Mouse (Mus musculus): ENCODE results near the gene Gm5148.

Gene Gm5148

DNA sequence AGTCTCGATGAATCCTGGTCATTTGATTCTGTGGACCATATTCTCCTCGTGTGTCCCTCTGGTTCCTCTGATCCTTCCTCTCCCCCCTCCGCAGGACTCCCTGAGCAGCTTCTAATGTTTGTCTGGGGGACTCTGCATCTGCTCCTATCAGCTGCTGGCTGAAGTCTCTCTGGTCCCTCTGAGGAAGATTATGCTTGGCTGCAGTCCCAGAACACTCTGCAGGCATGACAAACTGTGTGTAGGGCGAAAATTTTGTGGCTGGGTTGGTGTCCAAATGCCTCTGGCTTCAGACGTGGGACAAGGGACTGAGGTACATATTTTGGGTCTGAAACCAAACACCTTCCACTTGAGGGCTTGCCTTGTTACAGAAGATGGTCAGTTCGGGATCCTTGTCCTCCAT, 13.1 kb upstream of the Gm5148 start:
- DNase-seq: no peak

DNA sequence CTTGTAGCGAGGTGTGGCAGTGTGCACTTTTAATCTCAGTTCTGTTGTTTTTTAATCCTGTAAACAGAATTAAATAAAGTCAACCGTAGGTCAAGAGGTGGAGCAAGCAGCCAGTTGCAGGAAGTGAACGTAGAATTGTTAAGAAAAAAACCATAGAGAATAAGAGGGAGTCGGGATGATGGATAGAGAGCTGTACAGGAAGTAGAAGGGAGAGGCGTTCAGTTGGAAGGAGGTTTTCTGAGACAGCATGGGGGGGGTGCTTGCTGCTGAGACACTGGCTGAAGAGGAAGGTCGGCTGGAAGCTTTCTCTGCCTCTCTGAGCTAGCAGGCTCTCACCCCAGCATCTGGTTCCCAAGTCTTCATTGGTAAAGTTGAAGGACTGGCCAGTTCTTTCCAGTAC, 10.9 kb upstream of the Gm5148 start:
- DNase-seq: no peak

DNA sequence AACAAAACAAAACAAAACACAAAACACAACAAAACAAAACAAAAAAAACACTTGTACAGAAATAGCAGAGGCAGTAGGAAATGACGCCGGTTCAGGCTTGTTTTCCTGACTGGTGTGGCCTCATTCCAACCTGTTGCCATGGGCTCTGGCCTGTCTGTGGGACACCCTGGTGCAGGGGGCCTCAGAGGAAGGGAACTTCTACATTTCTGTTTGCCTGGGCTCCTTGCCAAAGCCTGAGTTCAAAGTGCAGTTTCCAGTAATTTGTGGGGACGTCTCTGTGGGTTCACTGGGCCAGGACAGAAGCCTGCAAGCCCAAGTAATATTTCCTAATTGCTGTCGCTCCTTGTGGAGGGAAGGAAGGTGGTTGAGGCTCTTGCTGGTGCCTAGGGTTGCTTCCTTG, 4.9 kb upstream of the Gm5148 start:
- DNase-seq: no peak

DNA sequence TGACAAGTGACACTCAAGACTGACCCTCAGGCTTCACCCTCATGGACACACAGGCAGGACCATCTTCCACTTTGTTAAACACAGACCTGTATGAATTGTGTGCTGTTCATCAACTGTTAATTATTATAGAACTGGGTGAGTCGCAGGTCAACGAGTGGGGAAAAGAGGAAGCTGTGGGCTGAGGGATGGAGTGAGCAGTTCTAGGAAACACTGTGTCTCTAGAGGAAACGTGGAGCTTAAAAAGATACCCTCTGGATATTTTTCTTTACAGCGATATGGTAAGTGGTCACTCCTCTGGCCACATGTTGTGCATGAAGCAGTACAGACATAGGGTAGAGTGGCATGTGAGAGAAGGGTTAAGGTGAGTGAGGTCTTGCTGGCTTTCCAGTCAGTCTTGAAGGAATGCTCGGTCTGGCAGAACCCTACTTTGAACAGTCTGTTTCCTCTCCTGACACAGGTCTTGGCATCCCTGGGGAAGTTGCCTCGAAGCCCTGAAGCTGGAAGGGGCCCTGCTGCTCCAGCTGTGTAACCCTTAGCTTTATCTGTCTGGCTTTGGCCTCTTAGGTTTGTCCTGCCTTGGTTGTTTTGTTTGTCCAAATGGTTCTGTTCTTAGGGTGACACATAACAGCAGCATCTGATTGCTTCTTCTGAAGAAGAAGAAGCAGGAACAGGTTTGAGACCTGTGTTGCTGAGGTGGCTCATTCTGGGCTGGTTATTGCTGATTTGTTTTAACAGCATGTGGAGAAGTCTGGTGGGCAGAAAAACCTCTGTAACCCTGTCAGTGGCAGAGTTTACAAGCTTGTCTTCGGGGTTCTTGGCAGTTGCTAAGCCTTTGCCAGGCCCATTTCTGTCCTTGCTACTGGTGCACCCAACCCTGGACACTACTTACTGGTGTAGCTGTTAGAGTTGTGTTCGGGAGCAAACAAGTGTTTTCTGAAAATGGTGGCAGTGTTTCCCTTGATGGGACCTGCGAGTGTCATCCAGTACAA, 4.1 kb upstream of the Gm5148 start:
- no peak for DNase-seq

DNA sequence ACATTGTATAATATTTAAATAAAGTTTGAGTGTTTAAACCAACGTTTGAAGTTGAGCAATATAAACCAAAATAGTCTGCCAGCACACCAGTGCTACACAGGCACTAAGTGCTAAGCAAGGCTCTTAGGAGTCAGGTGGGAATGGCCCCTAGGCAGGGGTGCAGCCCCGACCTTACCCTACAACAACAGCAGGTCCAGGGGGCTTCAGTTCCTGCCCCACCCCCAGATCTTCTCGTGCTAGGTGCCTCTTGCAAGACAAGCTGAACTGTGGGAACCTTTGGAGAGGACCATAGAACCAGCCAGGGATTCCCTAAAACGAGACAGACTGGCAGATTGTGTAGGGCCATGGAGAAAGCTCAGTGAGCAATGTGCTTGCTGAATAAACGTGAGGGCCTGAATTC, 3.1 kb upstream of the Gm5148 start:
- DNase-seq: no peak

DNA sequence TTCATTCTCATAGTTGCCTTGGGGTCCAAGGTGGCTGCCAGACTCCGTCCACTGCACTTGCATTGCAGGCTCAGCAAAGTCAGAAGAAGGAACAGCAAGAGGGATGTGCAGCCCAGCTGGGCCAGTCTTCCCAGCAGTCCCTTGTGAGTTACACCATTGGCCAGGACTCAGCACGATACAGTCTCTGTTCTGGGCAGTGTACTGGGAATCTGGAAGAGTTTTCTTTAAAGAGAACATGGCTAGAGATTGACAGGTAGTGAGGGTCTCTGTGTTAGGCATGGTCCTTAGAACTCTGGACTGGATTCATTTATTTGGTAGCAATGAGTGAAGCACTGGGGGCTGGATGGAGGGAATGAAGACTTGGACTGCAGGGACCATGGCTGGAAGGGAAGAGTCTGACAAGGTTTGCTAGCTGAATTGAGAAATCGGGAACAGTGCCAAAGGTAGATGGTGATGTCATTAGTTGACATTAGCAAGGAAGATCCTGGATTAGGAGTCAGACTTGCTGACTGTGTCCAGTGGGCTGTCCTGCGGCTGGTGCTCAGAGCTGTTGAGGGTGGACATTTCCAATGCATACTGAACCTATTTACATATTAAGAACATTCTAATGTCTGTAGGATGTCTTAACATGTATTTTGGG, 2.3 kb upstream of the Gm5148 start:
- DNase-seq: no peak

DNA sequence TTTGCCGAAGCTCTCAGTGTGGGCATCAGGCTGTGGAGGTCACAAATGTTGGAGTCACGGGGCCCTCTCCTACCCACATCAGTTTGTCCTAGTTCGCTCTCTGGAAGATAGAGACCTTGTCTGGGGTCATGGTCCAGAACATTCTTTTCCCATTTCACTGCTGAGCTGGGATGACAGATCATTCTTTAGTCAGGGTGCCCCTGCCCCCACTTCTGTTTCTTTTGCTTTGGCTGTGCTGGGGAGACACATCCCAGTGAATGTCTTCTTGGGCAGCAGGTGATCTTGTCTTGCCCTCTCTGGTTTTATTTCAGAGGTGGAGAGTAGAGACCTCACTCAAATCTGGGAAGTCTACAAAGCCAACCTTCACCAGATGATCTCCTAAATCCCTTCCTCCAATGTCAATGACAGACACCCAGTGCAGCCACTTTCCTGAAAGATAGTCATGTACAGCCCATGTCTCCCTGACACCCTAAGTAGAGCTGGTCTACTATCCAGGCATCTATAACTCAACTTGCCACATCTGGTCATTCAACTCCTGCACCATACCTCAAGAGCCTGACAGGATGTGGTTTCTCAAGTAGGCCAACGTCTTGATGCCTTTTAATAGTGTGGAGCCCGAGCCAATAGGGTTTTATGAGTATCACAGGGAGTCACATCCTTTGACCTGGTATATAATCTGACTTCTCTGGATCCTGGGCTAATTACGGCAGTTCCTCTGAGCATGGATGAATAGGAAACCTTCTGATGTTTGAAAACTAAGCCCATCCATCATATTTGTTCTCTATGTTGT, 851 bp upstream of the Gm5148 start:
- DNase-seq: no peak

DNA sequence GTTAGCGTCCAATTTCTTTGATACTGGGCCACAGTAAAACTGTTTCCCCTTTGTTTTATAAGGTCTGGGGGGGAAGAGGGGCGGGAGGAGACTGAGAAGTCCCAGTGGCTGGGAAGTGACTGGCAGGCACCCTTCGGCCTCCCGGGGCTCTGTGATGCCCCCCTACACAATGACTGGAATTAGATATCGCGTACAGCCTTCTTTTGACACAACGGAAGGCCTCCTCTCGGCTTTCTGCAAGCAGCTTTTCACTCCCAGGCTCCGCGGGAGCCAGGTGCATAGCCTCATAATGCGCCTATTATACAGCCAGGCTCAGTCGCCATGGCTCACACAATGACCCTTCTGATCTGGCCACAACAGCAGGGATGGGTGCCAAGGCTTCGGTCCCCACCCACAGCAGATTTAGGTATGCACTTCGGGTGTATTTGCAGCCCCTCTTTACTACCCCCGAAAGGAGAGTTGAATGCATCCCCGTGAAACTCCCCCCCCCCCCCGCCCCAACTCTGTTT, 574 bp downstream of the Gm5148 start:
- peak; percentile 61 for DNase-seq

DNA sequence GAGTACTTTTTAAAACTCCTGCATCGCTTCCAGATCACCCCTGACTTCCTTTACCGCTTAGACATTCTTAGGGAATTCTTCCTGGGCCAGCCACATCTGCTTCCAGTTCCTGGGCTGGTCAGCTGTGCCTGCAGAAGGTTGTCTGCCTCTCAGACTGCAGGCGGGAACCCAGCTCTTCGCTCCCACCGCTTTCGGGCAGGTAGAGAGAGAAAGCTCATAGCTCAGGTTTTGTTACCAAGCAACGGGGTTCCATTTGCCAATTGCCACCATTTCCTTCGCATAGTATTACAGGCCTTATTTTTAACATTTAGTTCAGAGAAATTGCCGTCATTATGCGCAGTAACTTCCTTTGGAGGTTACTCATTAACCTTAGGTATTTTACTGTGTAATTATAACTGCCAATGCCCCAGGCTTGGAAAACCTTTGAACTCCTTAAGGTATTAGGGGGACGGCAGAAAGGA, 1.2 kb downstream of the Gm5148 start:
- no peak for DNase-seq

DNA sequence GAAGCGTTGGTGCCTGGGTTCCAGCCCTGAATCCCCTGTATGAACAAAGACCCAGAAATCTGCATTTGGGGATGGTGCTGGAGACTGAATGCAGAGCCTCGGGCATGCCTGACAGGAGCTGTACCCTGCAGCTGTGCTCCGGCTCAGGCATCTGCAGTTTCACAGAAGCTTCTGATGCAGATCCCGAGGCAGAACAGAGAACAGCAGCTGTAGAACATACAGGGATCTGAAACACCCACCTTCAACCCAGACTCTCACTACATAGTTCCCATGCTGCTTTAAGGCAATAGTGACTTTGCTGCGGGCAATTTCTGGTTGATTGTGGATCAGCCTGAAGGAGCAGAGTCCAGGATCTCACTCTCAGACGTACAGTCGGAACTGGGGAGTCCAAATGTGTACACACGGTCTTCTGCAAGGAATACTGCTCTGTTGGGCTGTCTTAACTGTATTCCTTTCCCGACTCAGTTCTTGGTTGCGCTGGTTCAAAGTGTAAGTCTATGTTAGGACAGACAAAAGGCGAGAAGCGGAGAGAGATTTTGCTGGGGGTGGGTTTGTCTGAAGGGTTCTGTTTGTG, 1.7 kb downstream of the Gm5148 start:
- no peak for DNase-seq

DNA sequence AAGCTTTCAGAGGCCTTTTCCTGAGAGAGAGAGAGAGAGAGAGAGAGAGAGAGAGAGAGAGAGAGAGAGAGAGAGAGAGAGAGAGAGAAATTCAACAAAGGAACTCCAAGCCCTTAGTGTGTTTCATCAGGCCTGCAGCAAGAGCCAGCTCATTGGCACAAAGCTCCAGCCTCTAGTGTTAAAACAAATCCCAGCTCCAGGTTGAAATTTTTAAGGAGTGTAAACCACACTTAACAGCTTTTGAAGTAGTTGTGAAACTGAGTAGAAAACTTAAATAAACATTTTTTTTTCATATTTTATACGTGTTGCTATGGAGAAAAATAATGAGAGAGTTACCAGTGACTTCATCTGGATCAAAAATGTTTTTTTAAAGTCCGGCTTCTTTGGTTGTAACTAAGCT, 7.3 kb downstream of the Gm5148 start:
- DNase-seq: no peak

DNA sequence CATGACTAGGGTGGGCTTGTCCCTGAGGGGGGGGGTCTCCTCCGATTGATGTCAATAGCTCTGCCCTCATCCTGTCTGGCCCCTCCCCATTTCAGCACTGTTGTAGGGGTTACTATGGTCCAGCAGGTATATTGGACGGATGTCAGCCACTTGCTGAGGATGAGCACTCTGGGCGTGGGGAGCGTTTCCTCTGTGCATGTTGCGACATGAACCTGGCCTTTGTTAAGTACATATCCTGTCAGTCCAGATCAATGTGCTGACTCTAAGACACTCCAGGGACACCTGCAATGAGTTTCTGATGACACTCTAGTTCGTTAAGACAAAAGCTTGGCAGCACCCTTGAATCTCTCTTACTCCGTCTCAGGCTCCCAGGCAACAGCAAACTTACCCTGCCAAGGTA, 8.6 kb downstream of the Gm5148 start:
- no peak for DNase-seq

DNA sequence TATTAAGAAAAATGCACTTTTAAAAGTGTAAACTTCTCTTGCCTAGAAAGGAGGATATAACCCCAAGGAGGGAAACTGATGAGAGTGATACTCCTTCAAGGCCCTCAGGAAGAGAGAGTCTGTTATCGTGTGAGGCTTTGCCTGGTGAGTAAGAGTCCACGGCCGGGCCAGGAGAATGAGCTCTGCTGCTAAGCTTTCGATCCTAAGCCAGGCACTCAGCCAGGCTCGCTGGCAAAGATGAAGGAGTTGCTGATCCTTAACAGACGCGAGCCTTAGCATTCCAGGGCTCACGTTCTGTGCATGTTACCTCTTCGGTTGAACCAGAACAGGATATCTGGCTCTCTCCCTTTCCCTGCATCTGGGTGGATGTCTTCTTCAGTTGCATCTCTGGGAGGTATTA, 11.8 kb downstream of the Gm5148 start:
- no peak for DNase-seq

DNA sequence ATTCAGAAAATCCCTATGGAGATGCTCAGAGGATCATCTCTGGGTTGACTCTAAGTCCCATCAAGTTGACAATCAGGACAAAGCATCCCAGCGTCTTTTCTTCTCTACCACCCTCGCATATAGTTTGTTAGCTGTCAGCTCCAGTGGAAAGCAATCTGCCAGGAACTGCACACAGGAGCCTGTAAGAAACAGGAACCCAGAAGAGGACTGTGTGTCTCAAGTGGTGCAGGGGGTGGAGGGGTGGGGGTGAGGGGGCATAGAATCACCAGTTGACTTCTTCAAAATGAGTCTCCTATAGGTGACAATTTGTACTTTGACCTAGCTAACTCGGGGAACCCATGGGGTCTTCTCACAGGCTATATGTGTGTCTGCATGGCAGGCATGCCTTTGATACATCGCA, 12.7 kb downstream of the Gm5148 start:
- DNase-seq: no peak

DNA sequence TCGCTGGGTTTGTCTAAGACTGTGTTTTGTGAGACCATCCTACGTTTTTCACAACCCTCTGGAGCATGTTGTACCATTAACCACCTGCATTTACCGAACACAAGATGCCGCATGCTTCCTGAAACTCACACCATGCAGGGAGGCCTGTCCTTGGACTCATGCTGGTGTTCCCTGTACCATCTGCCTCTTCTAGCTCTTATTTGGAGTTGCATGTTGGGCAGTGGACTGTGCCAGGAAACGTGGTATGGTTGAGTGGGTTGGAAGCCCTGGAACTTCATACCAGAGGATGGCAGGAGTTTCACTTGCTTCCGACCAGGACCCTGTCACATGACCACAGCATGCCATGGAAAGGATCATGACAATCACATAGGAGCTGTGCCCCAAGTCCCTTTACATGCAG, 16.5 kb downstream of the Gm5148 start:
- DNase-seq: no peak

DNA sequence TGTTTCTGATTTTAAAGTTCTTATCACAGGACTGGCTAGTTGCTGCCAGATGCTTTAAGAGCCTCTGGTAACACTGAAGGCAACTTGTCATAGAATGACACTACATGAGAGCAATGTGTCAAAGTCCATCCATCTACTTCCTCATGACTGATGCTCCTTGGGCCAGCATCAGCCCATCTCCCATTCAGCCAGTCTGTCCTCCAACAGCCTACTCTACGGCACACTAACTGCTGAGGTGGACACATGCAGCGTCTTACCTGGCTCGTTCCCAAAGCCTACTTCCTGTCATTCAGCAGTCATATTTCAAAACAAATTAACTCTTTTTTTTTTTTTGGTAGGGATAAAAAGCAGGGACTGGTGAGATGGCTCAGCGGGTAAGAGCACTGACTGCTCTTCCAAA, 17.9 kb downstream of the Gm5148 start:
- no peak for DNase-seq

DNA sequence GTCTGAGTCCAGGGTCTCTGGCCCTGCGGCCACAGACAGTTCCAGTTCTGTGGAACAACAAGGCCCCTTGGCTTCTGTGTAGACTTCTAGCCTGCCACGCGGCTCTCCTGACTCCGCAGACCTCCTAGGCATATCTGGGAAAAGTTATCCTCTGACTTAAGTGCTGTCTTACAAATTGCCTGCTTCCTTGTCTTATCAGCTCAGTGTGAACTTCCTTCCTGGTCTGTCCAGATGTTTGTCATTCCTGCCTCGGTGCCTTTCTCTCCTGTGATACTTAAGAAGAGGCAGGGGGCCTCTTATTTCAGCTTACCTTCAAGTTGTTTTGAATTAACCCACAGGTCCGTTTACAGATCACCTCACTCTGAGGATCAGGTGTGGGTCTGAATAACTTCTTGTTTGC, 18.9 kb downstream of the Gm5148 start:
- DNase-seq: no peak

DNA sequence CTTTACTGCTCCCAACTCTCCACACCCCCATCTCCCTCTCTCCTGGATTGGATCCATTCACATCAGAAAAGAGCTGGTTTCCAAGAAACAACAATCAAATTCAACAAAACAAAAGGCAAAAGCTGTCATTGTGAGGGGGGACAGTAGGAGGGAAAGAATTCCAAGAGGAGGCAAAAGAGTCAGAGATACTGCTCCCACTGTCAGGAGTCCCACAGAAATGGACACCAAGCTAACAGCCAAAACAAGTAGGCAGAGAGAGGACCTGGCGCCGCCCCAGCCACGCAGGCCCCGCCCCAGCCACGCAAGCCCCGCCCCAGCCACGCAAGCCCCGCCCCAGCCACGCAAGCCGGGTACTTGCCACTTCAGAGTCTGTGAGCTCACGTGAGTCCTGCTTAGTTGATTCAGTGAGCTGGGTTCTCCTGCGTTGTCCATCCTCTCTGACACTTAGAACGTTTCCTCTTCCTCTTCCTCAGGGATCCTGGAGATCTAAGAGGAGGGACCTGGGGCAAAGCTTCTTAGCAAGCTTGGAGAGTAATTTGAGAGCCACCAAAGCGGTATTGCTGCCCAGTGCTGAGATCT, 19.5 kb downstream of the Gm5148 start:
- no peak for DNase-seq

DNA sequence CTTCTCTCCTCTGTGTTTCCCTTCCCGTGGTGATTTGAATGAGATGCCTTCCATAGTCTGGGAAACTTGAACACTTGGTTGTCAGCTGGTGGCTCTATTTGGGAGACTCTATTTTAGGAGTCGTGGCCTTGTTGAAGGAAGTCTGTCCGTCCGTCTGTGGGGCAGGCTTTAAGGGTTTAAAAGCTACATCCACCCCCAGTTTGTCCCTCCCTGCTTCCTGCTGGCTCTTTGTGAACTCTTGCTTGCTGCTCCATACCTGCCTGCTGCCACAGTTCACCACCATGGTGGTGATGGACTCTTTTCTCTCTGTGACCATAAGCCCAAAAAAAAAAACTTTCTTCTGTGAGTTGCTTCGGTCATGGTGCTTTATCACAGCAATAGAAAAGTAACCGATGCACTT, 21.2 kb downstream of the Gm5148 start:
- DNase-seq: no peak

DNA sequence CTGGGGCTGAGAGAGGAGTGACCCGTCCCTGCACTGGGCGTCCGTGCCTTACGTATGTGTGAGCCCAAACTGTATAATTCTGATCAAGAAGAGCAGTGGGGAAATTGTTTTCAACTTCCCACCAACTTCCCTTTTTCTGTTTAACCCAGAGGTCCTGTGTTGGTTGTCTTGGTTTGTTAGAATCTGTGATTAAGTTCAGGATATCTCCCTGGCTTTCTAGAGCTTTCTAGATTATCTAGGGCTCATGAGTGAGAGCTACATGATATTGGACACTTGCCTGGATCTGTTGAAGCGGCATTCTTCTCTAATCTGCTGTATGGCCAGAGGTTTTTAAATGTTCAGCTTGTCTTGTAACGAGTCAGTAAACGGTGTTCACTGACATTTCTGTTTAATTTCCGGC, 30.7 kb downstream of the Gm5148 start:
- DNase-seq: no peak

DNA sequence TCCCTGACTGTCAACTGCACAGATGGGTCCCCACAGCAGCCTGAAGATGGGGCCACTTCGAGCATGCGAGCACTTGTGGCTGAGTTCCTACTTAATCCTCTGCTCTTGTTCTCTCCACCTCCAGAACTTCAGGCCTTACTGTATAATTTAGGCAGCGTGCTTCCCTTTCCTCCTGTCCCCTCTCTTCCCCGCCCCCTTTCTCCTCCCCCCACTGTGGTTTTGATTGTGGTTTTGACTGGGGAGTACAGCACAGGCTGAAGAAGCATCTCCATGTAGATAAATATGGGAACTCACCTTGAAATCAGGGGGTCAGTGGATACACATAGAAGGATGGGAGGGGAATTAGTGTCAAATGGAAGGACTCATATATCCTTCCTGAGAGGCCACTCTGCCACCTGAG, 31.3 kb downstream of the Gm5148 start:
- no peak for DNase-seq

DNA sequence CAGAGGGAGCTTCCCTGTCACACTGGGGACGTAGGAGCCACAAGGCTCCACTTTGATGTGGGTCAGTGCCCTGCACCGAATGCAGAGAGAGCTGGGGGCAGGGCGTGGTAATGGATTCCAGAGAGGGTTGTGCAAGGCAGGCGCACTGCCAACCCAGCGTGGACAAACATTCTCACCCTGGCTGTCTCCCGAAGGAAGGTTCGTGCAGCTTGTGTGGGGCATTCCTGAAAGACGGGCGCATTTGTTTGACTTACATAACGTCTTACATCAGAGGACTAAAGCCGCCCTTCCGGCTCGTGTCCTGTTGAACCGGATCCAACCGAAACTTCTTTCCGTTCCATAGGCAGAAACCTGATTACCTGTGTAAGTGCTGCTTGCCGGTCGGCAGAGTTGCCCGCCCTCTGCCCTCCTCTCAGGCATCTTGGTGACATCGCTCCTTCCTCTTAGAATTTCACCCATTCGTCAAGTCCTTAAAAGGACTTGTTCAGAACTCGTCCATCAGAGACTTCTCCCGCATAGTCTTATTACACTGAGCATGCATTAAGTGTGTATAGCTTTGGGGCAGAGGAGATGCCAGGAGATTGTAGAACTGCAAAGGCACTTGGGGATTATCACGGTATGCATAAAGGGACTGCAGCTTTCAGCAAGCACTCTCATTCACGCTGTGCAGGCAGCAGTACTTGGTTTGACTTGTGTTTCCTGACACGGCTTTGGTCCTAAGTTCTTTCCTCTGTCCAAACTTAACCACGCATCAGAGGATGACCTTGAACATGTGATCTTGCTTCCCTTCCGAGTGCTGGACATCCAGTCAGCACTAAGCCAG, 36.9 kb downstream of the Gm5148 start:
- peak; percentile 34 for DNase-seq

Measured in thymus, postnatal 14 days (tissue).